Mouse (Mus musculus) midbrain, embryonic 15.5 days (tissue): ENCODE measurements around the gene Ldoc1. TPM values are rescaled to one million over a fixed set of nuclear protein-coding genes. Genes with fewer than 3 reads are reported as not detected.
A peak's percentile ranks its signal among the peaks of the same experiment; 100 is the strongest.

Experiments used
- ATAC-seq: fragments of 200-750 bp; cut with Nextera tagmentation; replicated peaks from 2 replicates; pipeline ENCODE4 v1.8.0; 2017; ENCODE audit warnings: moderate TSS enrichment
- H3K27ac ChIP-seq: fragments of 300-500 bp; sonication (generic); 2 replicates; pipeline ENCODE4 v1.5.1; 2015; ENCODE audit warnings: mild to moderate bottlenecking, inconsistent platforms
- H3K27me3 ChIP-seq: fragments of 300-500 bp; sonication (generic); replicated peaks from 2 replicates; pipeline ENCODE4 v1.6.1; 2015; ENCODE audit warnings: inconsistent platforms
- H3K36me3 ChIP-seq: fragments of 300-500 bp; sonication (generic); replicated peaks from 2 replicates; pipeline ENCODE4 v1.6.1; 2015; ENCODE audit warnings: inconsistent platforms
- H3K4me1 ChIP-seq: fragments of 300-500 bp; sonication (generic); 2 replicates; pipeline ENCODE4 v1.6.1; 2015; ENCODE audit warnings: inconsistent platforms
- H3K4me2 ChIP-seq: fragments of 300-500 bp; sonication (generic); 2 replicates; pipeline ENCODE4 v1.6.1; 2015; ENCODE audit warnings: inconsistent platforms, mild to moderate bottlenecking, moderate library complexity
- H3K4me3 ChIP-seq: fragments of 300-500 bp; sonication (generic); 2 replicates; pipeline ENCODE4 v1.5.1; 2015; ENCODE audit warnings: mild to moderate bottlenecking, inconsistent platforms
- H3K9ac ChIP-seq: fragments of 300-500 bp; sonication (generic); 2 replicates; pipeline ENCODE4 v1.6.1; 2015; ENCODE audit warnings: mild to moderate bottlenecking, inconsistent platforms
- H3K9me3 ChIP-seq: fragments of 300-500 bp; sonication (generic); 2 replicates; pipeline ENCODE4 v1.6.1; 2016; ENCODE audit warnings: inconsistent platforms
- WGBS: fragments of 180-500 bp; shearing (Covaris S2); methylation state at CpG from one replicate; pipeline ENCODE4 v1.1.7; 2015; ENCODE audit warnings: mixed read lengths; 5-methylcytosine and 5-hydroxymethylcytosine counted together
- polyA plus RNA-seq: library from polyadenylated mRNA; unstranded; fragments of >200 nt; fragmentation: Nextera tagmentation; extraction: Ambion mirVana; gene quantifications from 2 replicates; pipeline ENCODE4 v1.2.1, GENCODE M21; 2015

Gene Ldoc1
- polyA plus RNA-seq, result 4.9 and 5.1 TPM in 2 replicates

DNA sequence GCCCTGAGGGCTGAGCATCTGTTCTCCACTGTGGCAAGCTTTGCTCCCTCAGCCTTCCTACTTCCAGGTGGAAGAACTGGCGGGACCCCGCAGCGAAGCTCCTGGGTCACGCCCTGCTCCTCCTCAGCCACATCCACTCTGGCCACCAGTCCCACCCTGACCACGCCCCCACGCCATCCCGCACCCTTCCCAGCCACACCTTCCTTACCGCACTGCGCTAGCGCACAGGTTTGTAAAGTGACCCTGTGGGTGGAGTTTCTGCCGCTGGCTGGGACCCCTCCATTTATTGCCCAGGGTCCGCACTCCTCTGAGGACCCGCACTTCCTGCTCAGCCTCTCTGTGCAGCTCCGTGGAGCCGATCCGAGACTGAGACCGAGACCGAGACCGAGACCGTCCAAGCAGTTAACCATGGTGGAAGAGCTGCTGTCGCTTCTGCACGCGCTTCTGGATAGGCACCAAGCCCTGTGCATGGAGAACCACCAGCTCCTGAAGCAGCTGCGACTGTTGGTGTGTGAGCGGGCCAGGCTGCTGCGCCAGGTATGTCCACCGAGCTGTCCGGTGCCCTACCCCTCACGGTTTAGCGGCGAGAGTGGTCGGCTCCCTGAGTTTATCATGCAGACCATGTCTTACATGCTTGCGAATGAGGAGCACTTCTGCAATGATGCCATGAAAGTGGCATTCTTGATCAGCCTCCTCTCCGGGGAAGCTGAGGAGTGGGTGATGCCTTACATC, at the start of gene Ldoc1:
Gene Ldoc1 (plus strand): TSS at position 196 of the 732 bp plus-strand sequence.
- Histone ChIP-seq H3K4me1 (no peaks in the 10 kb centered on the region), H3K4me2 (peak within 1 kb of the TSS; percentile 62), H3K27me3 (no peaks in the 10 kb centered on the region), H3K27ac (no peak within 1 kb of the TSS), H3K9me3 (no peaks in the 10 kb centered on the region), H3K36me3 (no peaks in the 10 kb centered on the region), H3K9ac (no peak within 1 kb of the TSS), H3K4me3 (peak within 1 kb of the TSS; percentile 39)
- ATAC-seq, result peak; percentile 74
- WGBS, result 38% methylated on average over 34 of the region's 34 CpGs

DNA sequence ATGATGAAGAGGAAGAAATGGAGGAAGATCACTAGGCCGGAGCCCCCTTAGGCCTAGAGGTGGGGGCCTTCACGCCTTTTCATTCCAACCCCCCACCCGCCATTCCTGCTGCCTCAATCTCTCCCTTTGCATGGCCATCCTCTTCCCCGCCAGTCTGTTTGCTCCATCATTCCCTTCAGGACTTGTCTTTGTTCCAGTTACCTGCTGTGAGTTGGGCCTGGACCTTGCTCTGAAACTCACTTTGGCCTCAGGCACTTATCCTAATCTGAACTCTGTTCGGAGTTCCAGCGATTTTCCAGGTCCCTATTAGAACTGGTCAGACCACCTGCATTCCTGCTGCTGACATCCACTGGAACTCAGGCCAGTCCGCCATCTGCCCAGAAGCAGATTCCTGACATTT, 834 bp downstream of the Ldoc1 start:
- H3K27ac ChIP-seq, result no peak overlapping the region
- no peak overlapping the region for H3K4me2 ChIP-seq
- no peak overlapping the region for H3K4me3 ChIP-seq
- no peak overlapping the region for H3K9ac ChIP-seq
- no peaks in the 10 kb centered on the region for H3K36me3 ChIP-seq
- no peaks in the 10 kb centered on the region for H3K9me3 ChIP-seq
- 95% methylated on average over 7 of the region's 7 CpGs for WGBS
- ATAC-seq, result no peak
- no peaks in the 10 kb centered on the region for H3K27me3 ChIP-seq
- H3K4me1 ChIP-seq, result no peaks in the 10 kb centered on the region

DNA sequence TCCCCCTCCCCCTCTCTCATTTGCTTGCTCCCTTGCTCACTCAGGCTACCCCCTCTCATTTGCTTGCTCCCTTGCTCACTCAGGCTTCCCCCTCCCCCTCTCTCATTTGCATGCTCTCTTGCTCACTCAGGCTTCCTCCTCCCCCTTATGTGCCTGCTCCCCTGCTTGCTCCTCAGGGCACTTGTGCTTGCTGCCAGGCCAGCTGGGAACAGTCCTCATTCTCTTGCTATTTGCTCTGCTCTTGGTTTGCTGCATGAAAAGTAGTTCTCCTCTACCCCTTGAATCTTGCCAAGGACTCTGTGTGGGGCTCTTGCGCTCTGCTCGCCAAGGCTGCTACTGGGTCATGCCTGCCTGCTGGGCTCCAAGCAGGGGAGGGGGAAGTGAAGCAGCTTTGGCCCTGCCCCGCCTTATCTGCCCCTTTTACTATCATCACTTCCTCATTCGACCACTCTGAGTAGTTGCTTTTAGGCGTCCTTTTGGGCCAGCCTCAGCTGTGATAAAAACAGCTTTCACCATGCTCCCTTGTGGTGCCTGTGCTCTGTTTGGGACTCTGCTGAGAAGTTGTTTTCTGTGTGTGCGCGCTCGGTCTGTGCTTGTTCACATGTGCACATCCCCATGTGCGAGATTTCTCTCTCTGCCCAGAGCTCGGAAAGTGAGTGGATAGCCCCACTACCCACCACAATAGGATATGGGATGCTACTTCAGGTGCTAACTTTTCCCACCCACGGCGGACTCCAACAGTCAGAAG, 13.2 kb downstream of the Ldoc1 start:
- Histone ChIP-seq H3K4me1 (no peaks in the 10 kb centered on the region), H3K4me2 (peak overlapping the region; percentile 25), H3K4me3 (no peak overlapping the region), H3K36me3 (no peaks in the 10 kb centered on the region), H3K9ac (no peak overlapping the region), H3K27ac (no peak overlapping the region), H3K9me3 (no peaks in the 10 kb centered on the region), H3K27me3 (no peaks in the 10 kb centered on the region)
- WGBS, result 36% methylated on average over 12 of the region's 12 CpGs
- peak; percentile 81 for ATAC-seq

DNA sequence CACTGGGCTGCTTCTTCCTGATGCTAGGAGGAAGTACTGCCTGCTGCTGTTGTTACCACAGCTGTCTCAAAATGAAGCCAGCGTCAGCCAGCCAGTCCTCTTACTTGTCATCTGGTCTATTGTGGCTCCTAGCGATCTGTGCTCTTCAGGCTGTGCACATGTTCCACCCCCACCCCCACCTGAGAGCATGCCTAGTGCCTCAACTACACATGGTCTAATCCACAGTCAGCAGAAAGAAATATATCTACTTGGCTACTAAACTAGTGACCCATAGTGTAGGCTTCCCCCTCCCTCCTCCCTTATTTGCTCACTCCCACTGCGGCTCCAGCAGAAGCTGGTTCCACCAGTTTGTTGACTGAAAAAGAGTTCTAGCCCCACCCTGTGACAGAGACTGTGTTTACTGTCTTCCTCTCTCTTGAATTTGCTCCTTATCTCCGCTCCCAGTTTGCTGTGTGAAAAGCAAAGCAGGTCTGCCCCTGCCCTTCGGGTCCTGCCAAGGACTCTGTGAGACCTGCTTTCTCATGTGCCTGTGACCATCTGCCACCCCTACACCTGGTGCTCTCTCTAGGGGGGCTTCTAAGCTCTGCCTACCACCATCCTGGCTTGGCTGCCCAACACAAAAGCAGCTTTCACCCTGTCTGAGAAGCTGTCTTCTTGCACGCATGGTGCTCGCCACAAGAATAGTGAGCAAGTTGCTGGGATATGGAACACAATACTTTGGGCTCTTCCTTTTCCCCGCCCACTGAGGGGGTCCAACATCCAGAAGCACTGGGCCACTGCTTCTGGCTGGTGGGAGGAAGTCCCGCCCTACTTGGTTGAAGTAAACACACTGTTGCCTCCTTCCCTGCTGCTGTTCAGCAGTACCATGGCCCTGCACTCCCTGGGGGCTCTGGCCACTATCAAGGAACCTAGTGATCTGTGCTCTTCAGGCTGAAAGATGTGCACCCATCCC, 14.0 kb downstream of the Ldoc1 start:
- Histone ChIP-seq H3K27ac (no peak overlapping the region), H3K4me1 (no peaks in the 10 kb centered on the region), H3K27me3 (no peaks in the 10 kb centered on the region), H3K4me2 (peak overlapping the region; percentile 25), H3K9ac (no peak overlapping the region), H3K36me3 (no peaks in the 10 kb centered on the region), H3K9me3 (no peaks in the 10 kb centered on the region), H3K4me3 (no peak overlapping the region)
- 0 out of 2 replicates have a peak, but pooled peaks have one; percentile 48 for ATAC-seq
- WGBS, result 59% methylated on average over 9 of the region's 9 CpGs

DNA sequence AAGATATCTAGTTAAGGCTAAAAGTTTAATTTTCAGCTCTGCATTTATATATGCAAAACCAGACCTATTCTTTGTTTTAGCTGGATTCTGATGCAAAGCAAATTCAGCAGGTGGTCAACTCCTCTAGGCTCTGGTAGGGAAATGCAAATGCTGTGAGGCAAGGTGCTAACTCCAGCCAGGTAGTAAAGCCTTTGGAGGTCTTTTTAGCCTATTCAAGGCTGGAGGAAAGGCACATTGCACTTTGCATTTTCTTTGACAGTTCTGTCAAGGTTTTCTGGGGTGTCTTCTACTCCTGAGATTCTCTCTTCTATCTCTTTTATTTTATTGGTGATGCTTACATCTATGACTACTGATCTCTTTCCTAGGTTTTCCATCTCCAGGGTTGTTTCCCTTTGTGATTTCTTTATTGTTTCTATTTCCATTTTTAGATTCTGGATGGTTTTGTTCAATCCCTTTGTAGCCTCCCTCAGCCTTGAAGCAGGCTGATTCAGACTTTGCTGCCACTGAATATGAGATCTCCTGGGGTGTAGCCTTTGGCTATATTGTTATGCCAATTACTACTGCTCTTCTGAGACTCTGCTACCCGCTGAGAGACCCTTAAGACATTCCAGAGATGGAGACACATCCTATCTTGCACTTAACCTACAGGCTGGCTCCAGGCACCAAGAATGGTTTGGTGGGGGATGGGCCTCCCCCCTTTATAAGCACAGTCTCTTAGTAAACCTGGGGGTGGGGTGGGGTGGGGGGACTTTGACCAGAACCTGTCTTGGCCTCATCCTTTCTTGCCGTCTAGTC, 18.4 kb downstream of the Ldoc1 start:
- H3K9ac ChIP-seq, result no peak overlapping the region
- 32% methylated on average over 2 of the region's 2 CpGs for WGBS

More for the DNA sequence above, 18.4 kb downstream of the Ldoc1 start:
- Histone ChIP-seq H3K36me3 (no peaks in the 10 kb centered on the region), H3K9me3 (no peaks in the 10 kb centered on the region), H3K4me3 (no peak overlapping the region), H3K27me3 (no peaks in the 10 kb centered on the region), H3K27ac (no peak overlapping the region), H3K4me1 (no peaks in the 10 kb centered on the region), H3K4me2 (no peak overlapping the region)
- no peak for ATAC-seq
